Mouse (Mus musculus): ENCODE results near the gene Fam240a.
A peak's percentile ranks its signal among the peaks of the same experiment; 100 is the strongest.

The Fam240a gene

GRCm38 (mm10) chr9:110945343-110945742 is 28.7 kb upstream of the Fam240a start:
- no peak for DNase-seq (ENCODE audit: low spot score)

DNA sequence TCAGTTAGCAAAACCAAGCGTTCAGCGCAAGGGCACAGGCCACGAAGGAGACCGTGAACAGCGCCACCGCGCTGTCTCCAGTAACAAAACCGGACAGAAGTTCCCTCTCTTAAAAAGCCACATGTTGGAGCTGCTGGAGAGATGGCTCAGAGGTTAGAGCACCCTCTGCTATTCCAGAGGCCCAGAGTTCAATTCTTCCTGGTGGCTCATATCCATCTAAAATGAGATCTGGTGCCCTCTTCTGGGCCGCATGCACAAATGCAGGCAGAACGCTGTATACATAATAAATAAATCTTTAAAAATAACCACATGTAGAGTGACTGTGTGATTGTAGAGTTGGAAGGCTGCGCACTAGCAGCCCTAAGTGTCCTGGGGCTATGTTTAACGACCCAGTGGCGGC is 27.6 kb upstream of the Fam240a start:
- DNase-seq (ENCODE audit: low spot score): no peak

DNA sequence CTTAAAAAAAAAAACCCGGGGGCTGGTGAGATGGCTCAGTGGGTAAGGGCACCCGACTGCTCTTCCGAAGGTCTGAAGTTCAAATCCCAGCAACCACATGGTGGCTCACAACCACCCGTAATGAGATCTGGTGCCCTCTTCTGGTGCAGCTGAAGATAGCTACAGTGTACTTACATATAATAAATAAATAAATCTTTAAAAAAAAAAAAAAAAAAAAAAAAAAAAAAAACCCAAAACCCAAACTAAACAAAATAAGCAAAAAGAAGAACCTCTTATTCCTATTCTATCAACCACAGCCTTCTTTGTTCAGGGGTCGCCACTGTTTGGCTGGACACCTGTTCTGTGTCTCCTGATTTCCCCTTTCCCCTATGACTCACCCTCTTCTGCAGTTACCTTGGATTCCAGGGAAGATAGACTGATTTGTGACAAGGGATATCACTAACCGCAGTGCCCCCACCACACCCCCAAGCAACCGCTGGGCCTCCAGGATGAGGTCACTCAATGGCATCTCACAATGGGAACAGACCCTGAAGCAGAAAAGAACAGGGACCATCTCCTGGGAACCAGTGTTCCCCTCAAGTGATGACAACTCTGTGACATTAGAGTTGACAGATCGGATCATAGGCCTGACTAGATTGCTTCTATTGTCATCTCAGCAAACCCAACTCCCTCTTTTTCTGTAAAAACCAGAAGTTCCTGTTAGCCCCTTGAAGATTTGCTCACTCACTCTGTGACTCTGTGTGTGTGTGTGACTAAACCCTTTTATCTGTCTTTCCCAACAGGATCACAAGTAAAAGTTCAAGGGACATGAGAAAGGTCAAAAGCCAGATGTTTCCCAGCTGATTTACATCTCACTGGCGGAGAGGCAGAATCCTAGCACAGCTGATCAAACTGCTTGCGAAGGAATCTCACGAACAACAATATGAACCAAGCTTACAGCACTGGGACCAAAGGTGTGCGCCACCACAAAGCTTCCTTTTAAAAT is 21.1 kb upstream of the Fam240a start:
- no peak for DNase-seq (ENCODE audit: low spot score)

- no peak for DNase-seq (ENCODE audit: low spot score)
These were observed 19.3 kb upstream of the Fam240a start for GRCm38 (mm10) chr9:110935941-110936340.

GRCm38 (mm10) chr9:110933850-110934437 is 17.3 kb upstream of the Fam240a start:
- no peak for DNase-seq (ENCODE audit: low spot score)

DNA sequence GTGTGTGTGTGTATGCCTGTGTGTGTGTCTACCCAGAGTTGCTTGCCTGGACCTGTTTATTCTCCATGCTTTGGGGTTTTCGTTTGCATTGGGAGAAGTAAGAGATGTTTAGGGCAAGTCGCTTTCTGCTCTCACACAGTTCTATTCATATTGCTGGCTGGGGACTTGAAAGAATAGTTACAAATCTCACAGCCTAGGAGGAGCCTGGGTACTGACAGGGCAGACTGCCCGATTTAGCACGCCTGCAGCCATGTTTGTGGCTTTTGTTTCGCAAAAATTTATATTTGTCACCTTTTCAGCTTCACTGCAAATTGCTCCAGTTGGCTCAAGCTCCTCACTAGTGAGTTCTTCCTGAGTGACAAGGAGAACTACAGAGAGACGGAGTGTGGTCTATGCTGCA is 14.9 kb upstream of the Fam240a start:
- DNase-seq (ENCODE audit: low spot score): no peak

- peak; percentile 72 for DNase-seq (ENCODE audit: low spot score)
These were observed 6.1 kb upstream of the Fam240a start for GRCm38 (mm10) chr9:110922759-110923158.

- no peak for DNase-seq (ENCODE audit: low spot score)
These were observed 4.2 kb upstream of the Fam240a start for GRCm38 (mm10) chr9:110920665-110921419.

DNA sequence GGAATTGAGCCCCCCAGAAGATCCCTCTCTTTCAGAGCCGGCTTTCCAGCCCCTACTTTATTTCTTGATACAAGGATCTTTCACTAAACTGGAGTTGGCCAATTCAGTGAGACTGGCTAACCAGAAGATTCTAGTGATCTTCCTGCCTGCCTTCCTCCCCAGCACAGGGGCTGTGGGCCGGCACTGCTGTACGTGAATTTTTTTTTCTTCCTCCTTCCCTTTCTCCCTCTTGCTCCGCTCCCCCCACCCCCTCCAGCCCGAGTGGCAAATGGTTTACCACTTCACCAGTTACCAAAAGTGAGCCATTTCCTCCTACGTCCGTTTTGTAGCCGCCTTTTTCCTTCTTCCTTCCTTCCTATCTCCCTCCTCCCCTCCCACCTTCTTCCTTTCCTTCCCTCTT is 1.2 kb downstream of the Fam240a start:
- no peak for DNase-seq (ENCODE audit: low spot score)

DNA sequence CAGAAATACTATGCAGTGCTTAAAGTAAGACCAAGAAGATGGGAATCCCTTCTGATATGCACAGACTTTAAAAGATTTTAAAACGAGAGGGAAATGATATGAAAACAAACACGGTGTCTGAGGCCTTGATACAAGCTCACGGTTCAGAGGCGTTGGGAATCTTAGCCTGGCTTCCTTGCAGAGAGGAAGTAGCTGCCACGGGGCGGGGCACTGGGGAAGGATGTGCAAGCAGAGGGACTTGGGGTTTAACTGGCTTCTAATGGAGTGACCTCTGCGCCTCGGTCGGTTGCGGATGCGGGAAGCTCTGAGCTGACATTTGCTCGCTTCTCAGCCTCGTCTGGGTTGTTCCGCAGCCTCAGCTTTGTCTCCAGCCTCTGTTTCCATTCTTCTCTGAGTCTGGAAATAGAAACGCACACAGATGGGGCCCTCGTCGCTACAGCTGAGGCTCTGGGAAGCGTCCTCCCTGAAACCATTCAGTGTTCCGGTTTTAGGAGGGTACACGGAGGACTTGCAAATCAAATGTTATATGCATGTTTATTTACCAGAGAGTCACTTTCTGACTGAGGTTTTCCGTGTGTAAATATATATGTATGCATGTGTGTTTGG is 1.9 kb downstream of the Fam240a start:
- DNase-seq (ENCODE audit: low spot score): no peak

DNA sequence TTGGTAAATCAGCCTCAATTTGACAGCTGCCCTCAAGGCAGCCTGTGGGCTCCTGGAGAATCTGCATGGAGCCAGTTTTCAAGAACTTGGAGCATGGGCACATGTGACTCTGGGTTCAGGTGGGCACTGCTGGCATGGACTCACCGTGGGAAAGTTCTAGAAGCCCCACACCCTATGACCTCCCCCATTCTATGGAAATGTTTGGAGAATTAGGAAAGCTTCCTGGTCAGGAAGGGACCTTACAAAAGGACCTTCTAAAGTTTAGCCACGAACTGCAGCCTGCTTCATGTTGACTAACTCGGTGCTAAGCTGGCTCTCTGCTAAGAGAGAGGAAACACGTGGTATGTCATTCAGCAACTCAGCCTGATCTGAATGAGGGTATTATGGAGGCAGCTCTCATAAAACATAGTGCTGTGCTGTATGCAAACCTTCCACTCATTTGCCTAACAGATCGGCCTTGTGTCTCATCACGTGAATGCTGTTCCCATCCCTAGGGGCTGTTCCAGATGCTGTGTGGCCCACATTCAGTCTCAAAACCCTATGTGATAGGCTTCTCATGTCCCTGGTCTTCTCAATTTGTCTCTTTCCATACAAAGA is 7.2 kb downstream of the Fam240a start:
- no peak for DNase-seq (ENCODE audit: low spot score)

DNA sequence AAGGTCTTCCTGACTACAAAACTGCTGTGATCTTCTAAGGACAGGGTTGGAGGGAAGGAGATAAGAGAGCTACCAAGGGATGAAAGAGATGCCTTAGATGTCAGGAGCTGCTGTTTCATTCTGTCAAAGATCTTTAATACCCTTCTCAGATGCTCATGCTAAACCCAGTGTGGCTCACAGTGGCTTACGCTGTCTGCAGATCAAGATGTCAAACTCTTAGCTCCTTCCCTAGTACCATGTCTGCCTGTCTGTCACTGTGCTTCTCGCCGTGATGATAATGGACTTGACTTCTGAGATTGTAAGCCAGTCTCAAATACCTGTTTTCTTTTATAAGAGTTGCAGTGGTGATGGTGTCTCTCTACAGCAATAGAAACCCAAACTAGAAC is 8.0 kb downstream of the Fam240a start:
- DNase-seq (ENCODE audit: low spot score): no peak

DNA sequence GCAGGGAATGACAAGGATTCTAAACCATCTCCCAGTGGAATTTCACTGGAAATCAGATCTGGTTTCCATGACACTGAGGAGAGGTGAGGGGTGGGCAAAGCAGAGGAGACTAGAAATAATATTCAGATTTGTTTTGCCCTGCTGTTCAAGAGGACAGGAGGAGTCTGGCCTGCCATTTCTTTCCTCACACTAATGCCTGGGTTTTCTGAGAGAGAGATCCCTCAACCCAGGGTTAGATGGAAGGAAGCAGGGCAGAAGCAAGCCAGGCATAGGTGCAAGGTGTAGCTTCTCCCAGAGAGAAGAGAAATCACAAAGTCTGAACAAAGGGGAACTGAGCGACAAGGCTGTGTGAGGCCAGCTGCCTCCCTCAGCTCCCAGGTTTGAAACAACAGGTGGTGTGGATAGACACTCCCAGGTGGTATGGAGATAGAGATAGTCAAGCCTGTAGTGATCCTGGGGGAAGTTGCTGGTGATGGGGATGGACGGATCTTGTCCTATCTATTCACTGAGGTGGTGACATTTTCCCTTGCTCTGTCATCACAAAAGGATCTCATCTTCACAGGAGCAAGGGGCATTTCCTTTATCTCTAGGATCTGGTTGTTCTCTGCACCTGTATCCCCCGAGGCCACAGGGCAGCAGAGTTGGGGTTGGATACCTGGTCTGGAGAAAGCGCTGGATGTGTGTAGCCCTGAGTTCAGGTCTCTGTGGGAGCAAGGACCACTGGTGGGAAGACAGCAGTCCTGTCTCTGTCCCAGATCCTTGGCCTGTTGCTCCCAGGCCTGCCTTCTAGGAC is 8.6 kb downstream of the Fam240a start:
- no peak for DNase-seq (ENCODE audit: low spot score)

- DNase-seq (ENCODE audit: low spot score): no peak
These were observed 9.3 kb downstream of the Fam240a start for GRCm38 (mm10) chr9:110907201-110907837.

DNA sequence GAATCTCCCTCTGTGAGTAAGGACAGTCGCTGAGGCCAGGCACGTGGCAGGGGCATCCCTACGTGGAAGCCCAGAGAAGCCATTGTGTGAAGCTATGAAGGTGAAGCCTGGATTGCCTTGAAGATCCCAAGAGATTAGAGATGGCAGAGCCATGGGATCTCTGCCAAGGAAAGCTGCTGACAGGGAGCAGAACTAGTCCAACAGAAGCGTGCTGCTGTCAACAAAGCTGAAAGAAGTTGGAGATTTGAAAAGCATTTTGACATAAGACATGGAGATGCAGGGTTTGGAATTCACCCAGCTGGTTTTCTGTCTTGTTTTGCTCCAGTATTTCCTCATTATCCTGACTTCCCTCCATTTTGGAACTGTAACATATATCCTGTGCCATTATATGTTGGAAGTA is 14.4 kb downstream of the Fam240a start:
- peak; percentile 60 for DNase-seq (ENCODE audit: low spot score)

DNA sequence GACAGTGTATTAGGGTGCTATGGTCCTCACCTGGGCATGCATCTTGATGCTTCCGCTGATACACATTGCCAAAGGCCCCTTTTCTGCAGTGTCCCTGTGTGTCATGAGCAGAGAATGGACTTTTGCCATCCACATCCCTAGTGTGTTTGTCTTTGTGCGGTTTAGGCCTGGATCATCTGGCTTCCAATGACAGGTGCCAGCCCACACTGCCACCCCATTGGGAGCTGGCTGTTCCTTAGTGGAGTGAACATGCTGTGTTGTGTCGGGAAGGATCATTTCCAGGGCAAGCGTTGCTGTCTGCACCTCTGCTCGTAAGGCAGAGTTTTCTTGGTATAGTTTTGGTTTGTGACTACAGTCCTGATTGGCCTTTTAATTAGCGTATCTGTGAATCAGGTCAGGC is 15.5 kb downstream of the Fam240a start:
- DNase-seq (ENCODE audit: low spot score): no peak

GRCm38 (mm10) chr9:110899451-110900008 is 17.1 kb downstream of the Fam240a start:
- DNase-seq (ENCODE audit: low spot score): no peak

DNA sequence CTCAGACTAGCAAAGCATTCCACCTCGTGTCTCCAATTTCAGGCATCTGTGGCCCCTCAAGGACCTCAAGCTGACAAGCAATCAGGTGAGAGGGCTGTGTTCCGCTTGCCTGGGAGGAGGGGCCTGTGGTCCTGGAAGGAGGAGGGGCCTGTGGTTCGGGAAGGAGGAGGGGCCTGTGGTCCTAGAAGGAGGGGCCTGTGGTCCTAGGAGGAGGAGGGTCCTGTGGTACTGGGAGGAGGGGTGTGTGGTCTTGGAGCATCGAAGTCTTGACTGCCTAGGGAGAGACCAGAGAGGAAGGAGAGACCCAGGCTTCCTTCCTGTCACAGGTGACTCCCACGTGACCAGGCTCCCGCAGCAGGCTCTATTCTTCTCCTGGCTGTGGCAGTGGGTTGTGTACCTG is 20.1 kb downstream of the Fam240a start:
- DNase-seq (ENCODE audit: low spot score): no peak

DNA sequence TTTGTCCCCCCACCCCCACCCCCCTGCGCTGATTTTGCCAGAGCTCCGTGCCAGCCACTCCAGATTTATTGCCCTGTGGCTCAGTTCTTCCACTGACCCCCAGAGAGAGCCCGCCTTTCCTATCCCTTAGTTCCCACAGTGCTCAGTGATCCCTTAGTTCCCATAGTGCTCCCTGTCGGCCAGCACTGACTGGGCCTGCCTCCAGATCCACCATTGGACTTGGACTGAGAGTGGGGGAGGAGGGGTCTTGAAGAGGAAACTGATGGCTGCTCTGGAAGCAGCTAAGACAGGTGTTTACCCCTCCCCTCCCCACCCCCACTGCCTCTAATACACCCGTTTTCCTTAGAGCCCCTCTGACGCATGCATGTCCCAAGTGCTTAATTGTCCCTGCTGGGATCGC is 20.7 kb downstream of the Fam240a start:
- no peak for DNase-seq (ENCODE audit: low spot score)

DNA sequence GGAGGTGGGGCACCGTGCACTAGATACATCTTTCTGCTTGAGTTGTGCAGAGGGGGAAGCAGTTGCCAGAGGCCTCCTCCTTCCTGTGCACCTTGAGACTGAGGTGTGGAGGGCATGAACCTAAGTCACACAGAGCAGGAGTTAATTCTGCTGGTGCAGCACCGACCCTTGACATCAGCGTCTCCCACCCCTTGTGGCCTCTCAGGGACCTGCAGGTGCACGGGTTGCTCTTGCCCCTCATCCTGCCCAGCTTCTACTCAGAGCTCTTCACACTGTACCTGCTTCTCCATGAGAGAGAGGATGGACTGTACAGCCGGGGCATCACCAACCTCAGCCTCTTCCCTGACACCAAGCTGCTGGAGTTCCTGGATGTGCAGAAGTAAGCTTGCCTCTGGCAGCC is 21.2 kb downstream of the Fam240a start:
- DNase-seq (ENCODE audit: low spot score): no peak
